Mouse (Mus musculus) MEL (cell line): ENCODE measurements at regions not wholly inside any gene's neighbourhood (a gene's known extent, or its start where the extent isn't known, plus 50 kb on each side); places are given as distances from the start of the nearest gene placed in this dataset.

Experiments used
- DNase-seq: peaks from one replicate; pipeline ENCODE4 v3.0.0; 2011; ENCODE audit warnings: low read depth, low spot score
- H3K27ac ChIP-seq: 2 replicates; pipeline ENCODE4 v1.5.1; 2012; ENCODE audit warnings: low read depth, mild to moderate bottlenecking, control low read depth, low read length, moderate library complexity; ENCODE audit not compliant: control insufficient read depth
- H3K27me3 ChIP-seq, 2 experiments: fragments of 150-350 bp in 1 of 2; sonication (generic) in 1 of 2; 2 replicates each; pipeline ENCODE4 v1.6.1; 2012; ENCODE audit warnings: low read length in 2 of 2, mild to moderate bottlenecking in 2 of 2, improper control_type of control experiment in 1 of 2, moderate library complexity in 1 of 2; ENCODE audit not compliant: insufficient read depth in 2 of 2, control insufficient read depth in 1 of 2
- H3K36me3 ChIP-seq, 2 experiments: 2 replicates each; pipeline ENCODE4 v1.6.1; 2012 to 2014; ENCODE audit warnings: low read length in 2 of 2, improper control_type of control experiment in 1 of 2, inconsistent platforms in 1 of 2, mild to moderate bottlenecking in 1 of 2; ENCODE audit not compliant: insufficient read depth in 2 of 2, control insufficient read depth in 1 of 2
- H3K4me1 ChIP-seq, 2 experiments: fragments of 150-350 bp in 1 of 2; sonication (generic) in 1 of 2; 2 replicates each; pipeline ENCODE4 v1.6.1; 2012; ENCODE audit warnings: low read length in 2 of 2, improper control_type of control experiment in 1 of 2, mild to moderate bottlenecking in 1 of 2; ENCODE audit not compliant: insufficient read depth in 2 of 2, control insufficient read depth in 1 of 2
- H3K4me3 ChIP-seq, 2 experiments: fragments of 150-350 bp in 1 of 2; sonication (generic) in 1 of 2; 2 replicates each; pipeline ENCODE4 v1.5.1; 2012; ENCODE audit warnings: low read depth in 2 of 2, low read length in 2 of 2, mild to moderate bottlenecking in 2 of 2, moderate library complexity in 2 of 2, control low read depth in 1 of 2, improper control_type of control experiment in 1 of 2; ENCODE audit not compliant: control insufficient read depth in 1 of 2, insufficient read depth in 1 of 2
- H3K79me2 ChIP-seq: 2 replicates; pipeline ENCODE4 v1.6.1; 2012; ENCODE audit warnings: mild to moderate bottlenecking, low read length, moderate library complexity; ENCODE audit not compliant: control insufficient read depth, poor library complexity, insufficient read depth
- H3K9ac ChIP-seq: 2 replicates; pipeline ENCODE4 v1.6.1; 2012; ENCODE audit warnings: low read depth, mild to moderate bottlenecking, control low read depth, low read length, moderate library complexity; ENCODE audit not compliant: control insufficient read depth, poor library complexity, severe bottlenecking
- H3K9me3 ChIP-seq: fragments of 150-350 bp; sonication (generic); replicated peaks from 2 replicates; pipeline ENCODE4 v1.6.1; 2012; ENCODE audit warnings: mild to moderate bottlenecking, low read length, improper control_type of control experiment, moderate library complexity; ENCODE audit not compliant: insufficient read depth
- CTCF ChIP-seq, 3 experiments: IDR thresholded peaks in 2 of 3; conservative IDR thresholded peaks in 1 of 3; 2 replicates each; pipeline ENCODE4 v1.5.1; 2011 to 2012; ENCODE audit warnings: low read length in 3 of 3, low read depth in 2 of 3, mild to moderate bottlenecking in 2 of 3, improper control_type of control experiment in 1 of 3, inconsistent platforms in 1 of 3, mixed read lengths in 1 of 3, moderate library complexity in 1 of 3; ENCODE audit not compliant: control insufficient read depth in 1 of 3, insufficient read depth in 1 of 3, poor library complexity in 1 of 3, severe bottlenecking in 1 of 3
- E2F4 ChIP-seq: IDR thresholded peaks from 2 replicates; pipeline ENCODE4 v1.6.1; 2011; ENCODE audit warnings: low read depth, low read length, improper control_type of control experiment, borderline replicate concordance
- GABPA ChIP-seq: IDR thresholded peaks from 2 replicates; pipeline ENCODE4 v1.6.1; 2012; ENCODE audit warnings: low read depth, mild to moderate bottlenecking, inconsistent platforms, low read length, improper control_type of control experiment, moderate library complexity
- HCFC1 ChIP-seq: IDR thresholded peaks from 2 replicates; pipeline ENCODE4 v1.6.1; 2012; ENCODE audit warnings: low read depth, mild to moderate bottlenecking, inconsistent platforms, low read length, improper control_type of control experiment, moderate library complexity
- MAFK ChIP-seq: IDR thresholded peaks from 2 replicates; pipeline ENCODE4 v1.6.1; 2011; ENCODE audit warnings: low read depth, mild to moderate bottlenecking, low read length, improper control_type of control experiment, borderline replicate concordance
- MAZ ChIP-seq: IDR thresholded peaks from 2 replicates; pipeline ENCODE4 v1.6.1; 2012; ENCODE audit warnings: low read depth, mild to moderate bottlenecking, inconsistent platforms, low read length, improper control_type of control experiment
- MXI1 ChIP-seq: IDR thresholded peaks from 2 replicates; pipeline ENCODE4 v1.6.1; 2011; ENCODE audit warnings: mild to moderate bottlenecking, low read depth, low read length, improper control_type of control experiment
- NRF1 ChIP-seq: IDR thresholded peaks from 2 replicates; pipeline ENCODE4 v1.6.1; 2014; ENCODE audit warnings: low read depth, mild to moderate bottlenecking, inconsistent platforms, low read length, improper control_type of control experiment, moderate library complexity; ENCODE audit not compliant: poor library complexity, insufficient read depth, severe bottlenecking
- POLR2AphosphoS2 ChIP-seq: IDR thresholded peaks from 2 replicates; pipeline ENCODE4 v1.6.1; 2011; ENCODE audit warnings: low read length, improper control_type of control experiment
- SMC3 ChIP-seq: IDR thresholded peaks from 2 replicates; pipeline ENCODE4 v1.6.1; 2011; ENCODE audit warnings: low read depth, low read length, improper control_type of control experiment
- TAL1 ChIP-seq: IDR thresholded peaks from 2 replicates; pipeline ENCODE4 v1.6.1; 2012; ENCODE audit warnings: mild to moderate bottlenecking, inconsistent platforms, low read length, moderate library complexity, mixed read lengths
- USF1 ChIP-seq: IDR thresholded peaks from 2 replicates; pipeline ENCODE4 v1.6.1; 2014; ENCODE audit warnings: low read depth, mild to moderate bottlenecking, inconsistent platforms, low read length, improper control_type of control experiment, moderate library complexity
- ZC3H11A ChIP-seq: IDR thresholded peaks from 2 replicates; pipeline ENCODE4 v1.6.1; 2012; ENCODE audit warnings: low read depth, mild to moderate bottlenecking, inconsistent platforms, low read length, improper control_type of control experiment
- ZKSCAN1 ChIP-seq: IDR thresholded peaks from 2 replicates; pipeline ENCODE4 v1.6.1; 2012; ENCODE audit warnings: low read depth, mild to moderate bottlenecking, inconsistent platforms, low read length, improper control_type of control experiment, moderate library complexity
- ZNF384 ChIP-seq: IDR thresholded peaks from 2 replicates; pipeline ENCODE4 v1.6.1; 2012; ENCODE audit warnings: low read depth, mild to moderate bottlenecking, inconsistent platforms, low read length, improper control_type of control experiment

GRCm38 (mm10) chr1:51593621-51594441 lies 115.6 kb upstream of the Nabp1 start:
- no peak overlapping the region; the same call in 1 of the 2 replicates for H3K27ac ChIP-seq
- peaks cover 0 to 8% of the 10 kb centered on the region in 2 experiments; a peak in 2 of 4 replicates for H3K4me1 ChIP-seq
- DNase-seq = peak; percentile 13
- H3K9me3 ChIP-seq = no peaks in the 10 kb centered on the region
- TF ChIP-seq E2F4 = no peak
- TF ChIP-seq ZNF384 = no peak
- peaks cover 0 to 6% of the 10 kb centered on the region in 2 experiments; a peak in 1 of 4 replicates for H3K36me3 ChIP-seq
- H3K27me3 ChIP-seq = peaks cover 0 to 2% of the 10 kb centered on the region in 2 experiments; a peak in 1 of 4 replicates
- H3K4me3 ChIP-seq = no peak overlapping the region
- H3K9ac ChIP-seq = no peak overlapping the region
- H3K79me2 ChIP-seq = no peaks in the 10 kb centered on the region

GRCm38 (mm10) chr1:51591886-51592285 lies 113.7 kb upstream of the Nabp1 start:
- Histone ChIP-seq H3K79me2 (no peaks in the 10 kb centered on the region), H3K9ac (no peak overlapping the region), H3K36me3 (peaks cover 0 to 6% of the 10 kb centered on the region in 2 experiments; a peak in 1 of 4 replicates), H3K4me3 (no peak overlapping the region), H3K27me3 (peaks cover 0 to 2% of the 10 kb centered on the region in 2 experiments; a peak in 1 of 4 replicates), H3K27ac (no peak overlapping the region), H3K9me3 (no peaks in the 10 kb centered on the region), H3K4me1 (peaks cover 0 to 6% of the 10 kb centered on the region in 2 experiments; a peak in 2 of 4 replicates)
- TF ChIP-seq GABPA (no peak), ZKSCAN1 (no peak), TAL1 (no peak), NRF1 (no peak), MAZ (no peak), POLR2AphosphoS2 (no peak), MXI1 (no peak), CTCF (IDR thresholded peaks at IDR 0.05 in 2 of 3, conservative IDR thresholded peaks at IDR 0.05 in 1 of 3; ENCODE audit: control insufficient read depth in 1 of 3, insufficient read depth in 1 of 3, low read depth in 2 of 3, low read length in 3 of 3, poor library complexity in 1 of 3, severe bottlenecking in 1 of 3) (no peak), ZC3H11A (no peak), HCFC1 (no peak), USF1 (no peak), SMC3 (no peak), MAFK (no peak)
- DNase-seq = no peak
